Mouse (Mus musculus) splenic B cell, adult 2 months (primary cell): ENCODE results near the gene Gm16503.
"Not testable (repeated sequence)": the region's sequence is repeated elsewhere in the genome, so short reads cannot be mapped to it uniquely, and the experiment has no call there.

Experiments
- DNase-seq: peaks from one replicate; pipeline ENCODE4 v3.0.0-alpha.2; 2011; ENCODE audit warnings: low read depth, low spot score
- H3K27me3 ChIP-seq: 2 replicates; pipeline ENCODE4 v1.6.1; 2012; ENCODE audit warnings: mild to moderate bottlenecking, low read length, moderate library complexity, mixed read lengths; ENCODE audit not compliant: control insufficient read depth, poor library complexity, insufficient read depth, severe bottlenecking
- H3K36me3 ChIP-seq: 2 replicates; pipeline ENCODE4 v1.6.1; 2012; ENCODE audit warnings: mild to moderate bottlenecking, low read length, moderate library complexity, mixed read lengths; ENCODE audit not compliant: control insufficient read depth, poor library complexity, insufficient read depth, severe bottlenecking

Gene Gm16503

DNA sequence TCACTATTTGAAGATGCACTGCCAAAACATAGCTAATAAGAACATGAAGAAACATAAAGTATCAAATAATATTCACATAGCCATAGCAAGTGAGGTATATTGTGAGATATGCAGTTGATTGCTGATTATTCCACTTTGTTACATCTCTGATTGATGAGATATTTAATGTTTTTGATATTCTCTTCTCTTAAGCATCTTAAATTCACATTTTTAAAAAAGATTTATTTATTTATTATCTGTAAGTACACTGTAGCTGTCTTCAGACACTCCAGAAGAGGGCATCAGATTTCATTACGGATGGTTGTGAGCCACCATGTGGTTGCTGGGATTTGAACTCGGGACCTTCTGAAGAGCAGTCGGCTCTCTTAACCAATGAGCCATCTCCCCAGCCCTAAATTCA, at the start of gene Gm16503:
Gm16503 (plus strand) TSS at position 301 of the 400 bp plus-strand sequence.
- H3K36me3 ChIP-seq, H3K27me3 ChIP-seq, DNase-seq: not testable (repeated sequence)

DNA sequence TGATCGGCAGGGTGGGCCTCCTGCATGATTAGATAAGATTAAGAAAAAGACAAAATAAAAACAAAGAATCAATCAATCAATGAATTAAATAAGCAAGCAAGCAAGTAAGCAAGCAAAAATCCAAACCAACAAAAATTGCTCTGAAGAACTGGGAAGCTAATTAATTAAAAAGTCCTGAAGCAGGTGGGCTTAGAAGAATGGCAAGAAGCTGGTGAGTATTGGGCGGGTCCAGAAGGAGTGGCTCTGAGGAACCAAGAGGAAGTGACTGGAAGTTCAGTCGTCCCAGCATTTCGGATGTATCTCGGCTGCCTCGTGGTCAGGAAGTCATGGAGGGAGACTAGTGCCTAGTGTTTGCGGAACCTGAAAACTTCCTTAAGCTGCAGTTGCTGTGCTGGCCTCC, 47.9 kb upstream of the Gm16503 start, which contains the start of gene Zfp982:
Zfp982 (plus strand) TSS at position 301 of the 400 bp plus-strand sequence.
- not testable (repeated sequence) for H3K36me3 ChIP-seq, DNase-seq, H3K27me3 ChIP-seq

DNA sequence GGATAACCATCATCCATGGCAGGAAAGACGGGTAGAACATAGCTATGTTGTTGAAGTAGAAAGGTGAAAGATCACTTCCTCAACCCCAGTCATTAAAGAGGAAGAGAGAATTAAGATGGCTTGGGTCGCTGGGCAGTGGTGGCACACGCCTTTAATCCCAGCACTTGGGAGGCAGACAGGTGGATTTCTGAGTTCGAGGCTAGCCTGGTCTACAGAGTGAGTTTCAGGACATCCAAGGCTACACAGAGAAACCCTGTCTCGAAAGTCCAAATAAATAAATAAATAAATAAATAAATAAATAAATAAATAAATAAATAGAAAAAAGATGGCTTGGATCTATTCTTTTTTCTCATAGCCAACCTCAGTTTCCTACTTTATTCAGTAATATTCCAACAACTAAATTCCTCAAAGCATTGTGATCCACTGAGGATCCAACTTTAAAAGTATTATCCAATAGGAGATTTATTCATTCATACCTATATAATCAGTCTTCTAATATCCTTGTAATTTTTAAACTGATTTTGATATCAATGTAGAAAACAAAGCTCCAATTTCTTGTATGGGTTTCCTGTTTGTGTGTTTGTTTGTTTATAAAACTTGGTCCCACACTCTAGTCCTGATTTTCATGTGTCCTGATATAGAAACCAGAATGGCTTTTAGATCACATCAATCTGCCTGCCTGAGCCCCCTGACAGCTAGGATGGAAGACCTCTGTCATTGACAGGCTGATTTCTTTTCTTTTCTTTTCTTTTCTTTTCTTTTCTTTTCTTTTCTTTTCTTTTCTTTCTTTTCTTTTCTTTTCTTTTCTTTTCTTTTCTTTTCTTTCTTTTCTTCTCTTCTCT, 41.0 kb upstream of the Gm16503 start:
- not testable (repeated sequence) for H3K36me3 ChIP-seq, H3K27me3 ChIP-seq, DNase-seq

DNA sequence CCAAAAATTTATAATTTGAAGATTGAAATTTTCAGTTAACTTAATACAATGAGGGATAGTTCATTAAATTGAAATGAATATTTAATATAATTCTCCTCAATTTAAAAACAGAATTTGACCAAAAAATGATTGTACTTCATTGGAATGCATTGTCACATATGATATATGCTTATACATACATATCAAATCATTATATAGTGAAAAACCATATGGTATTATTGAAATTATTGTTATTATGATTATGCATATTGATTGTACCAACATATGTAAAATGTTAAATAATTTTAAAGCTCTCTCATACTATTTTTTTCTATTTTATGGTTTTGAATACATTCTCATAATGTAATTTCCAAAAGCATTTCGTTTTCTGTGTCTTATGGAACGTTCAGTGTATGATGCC, 30.8 kb upstream of the Gm16503 start:
- Histone ChIP-seq H3K27me3 (no peaks in the 10 kb centered on the region), H3K36me3 (no peaks in the 10 kb centered on the region)
- DNase-seq = no peak

DNA sequence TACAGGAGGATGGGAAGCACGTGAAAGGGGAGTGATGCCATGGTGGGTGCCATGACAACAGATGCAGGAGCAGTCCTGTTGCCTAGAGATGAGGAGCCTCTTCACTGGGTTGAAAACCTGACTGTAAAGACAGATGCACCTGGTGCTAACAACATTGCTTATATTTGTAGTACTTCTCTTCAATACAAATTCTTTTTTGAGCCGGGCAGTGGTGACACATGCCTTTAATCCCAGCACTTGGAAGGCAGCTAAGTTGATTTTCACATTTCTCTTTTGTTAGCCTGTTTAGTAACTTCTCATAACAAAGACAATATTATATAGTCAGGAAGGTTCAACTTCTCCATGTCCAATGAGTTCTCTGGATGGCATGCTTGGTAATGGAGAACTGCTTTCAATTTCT, 21.0 kb upstream of the Gm16503 start:
- Histone ChIP-seq H3K36me3 (no peaks in the 10 kb centered on the region), H3K27me3 (no peaks in the 10 kb centered on the region)
- DNase-seq = no peak

DNA sequence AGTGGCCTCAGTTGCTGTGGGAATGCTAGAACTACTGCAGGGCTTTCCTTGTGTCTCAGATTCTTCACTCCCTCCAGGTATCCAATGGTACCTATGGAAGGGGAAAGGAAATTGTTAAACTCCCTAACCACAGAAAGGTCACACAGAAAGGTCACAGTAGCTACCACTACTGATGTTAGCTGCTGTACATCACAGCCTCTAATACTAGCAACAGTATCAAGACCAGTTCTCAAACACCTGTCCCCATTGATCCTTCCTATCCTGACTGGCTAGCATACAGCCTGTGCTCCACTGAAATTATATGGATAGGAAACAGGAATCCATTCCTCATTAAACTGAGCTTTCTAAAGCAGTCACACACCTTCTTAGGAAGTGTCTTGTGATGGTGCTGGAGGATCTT, 19.9 kb upstream of the Gm16503 start:
- no peak for DNase-seq
- H3K27me3 ChIP-seq = no peaks in the 10 kb centered on the region
- no peaks in the 10 kb centered on the region for H3K36me3 ChIP-seq

DNA sequence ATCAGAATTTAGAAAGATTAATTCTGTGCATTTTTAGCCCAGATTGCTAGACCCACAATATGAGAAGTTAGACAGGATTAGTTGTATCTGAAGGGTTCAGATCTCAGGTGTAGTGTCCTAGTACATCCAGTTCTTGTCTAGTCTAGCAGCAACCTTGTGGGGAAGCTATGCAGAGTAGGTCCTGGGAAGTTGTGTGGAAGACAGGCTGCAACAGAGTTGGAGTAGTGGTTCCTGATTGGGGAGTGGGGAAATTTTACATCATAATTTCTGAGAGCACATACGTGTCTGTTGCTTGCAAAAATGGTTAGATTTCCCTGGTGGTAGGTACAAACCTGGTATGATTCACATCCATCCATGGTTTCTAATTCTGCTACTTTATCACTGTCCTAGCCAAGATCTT, 14.9 kb upstream of the Gm16503 start:
- no peak for DNase-seq
- Histone ChIP-seq H3K27me3 (no peaks in the 10 kb centered on the region), H3K36me3 (no peaks in the 10 kb centered on the region)

DNA sequence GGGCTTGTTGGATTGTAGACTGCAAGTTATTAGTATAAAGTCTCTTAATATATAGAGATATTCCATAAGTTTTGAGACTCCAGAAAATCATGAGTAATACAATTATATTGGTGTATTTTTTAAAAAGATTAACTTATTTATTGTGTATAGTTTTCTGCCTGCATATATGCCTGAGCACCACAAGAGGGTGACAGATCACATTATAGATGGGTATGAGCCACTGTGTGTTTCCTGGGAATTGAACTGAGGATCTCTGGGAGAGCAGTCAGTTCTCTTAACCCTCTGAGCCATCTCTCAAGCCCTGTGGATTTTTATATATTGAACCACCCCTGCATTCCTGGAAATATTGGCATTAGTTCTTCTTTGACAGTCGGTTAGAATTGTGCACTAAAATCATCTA, 9.7 kb upstream of the Gm16503 start:
- no peak for DNase-seq
- no peaks in the 10 kb centered on the region; the same call in 1 of the 2 replicates for H3K27me3 ChIP-seq
- H3K36me3 ChIP-seq = no peaks in the 10 kb centered on the region

DNA sequence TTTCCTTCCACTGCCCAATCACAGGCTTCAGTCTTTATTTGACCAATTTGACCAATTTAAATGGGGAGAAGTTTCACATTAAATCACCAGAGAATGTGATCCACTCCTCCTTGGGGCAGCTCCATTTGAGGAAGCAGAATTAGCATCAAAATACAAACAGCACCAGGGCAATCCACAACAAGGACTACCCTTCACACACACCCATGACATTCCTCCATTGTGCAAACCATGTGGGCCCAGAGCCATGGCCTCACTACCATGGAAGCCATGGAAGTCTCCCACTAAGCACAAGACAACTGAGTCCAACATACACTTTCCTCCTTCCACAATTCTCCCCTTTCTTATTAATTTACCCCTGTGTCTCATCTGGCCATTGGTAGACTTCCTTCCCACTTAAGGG, 4.1 kb upstream of the Gm16503 start:
- not testable (repeated sequence) for H3K27me3 ChIP-seq, DNase-seq, H3K36me3 ChIP-seq

DNA sequence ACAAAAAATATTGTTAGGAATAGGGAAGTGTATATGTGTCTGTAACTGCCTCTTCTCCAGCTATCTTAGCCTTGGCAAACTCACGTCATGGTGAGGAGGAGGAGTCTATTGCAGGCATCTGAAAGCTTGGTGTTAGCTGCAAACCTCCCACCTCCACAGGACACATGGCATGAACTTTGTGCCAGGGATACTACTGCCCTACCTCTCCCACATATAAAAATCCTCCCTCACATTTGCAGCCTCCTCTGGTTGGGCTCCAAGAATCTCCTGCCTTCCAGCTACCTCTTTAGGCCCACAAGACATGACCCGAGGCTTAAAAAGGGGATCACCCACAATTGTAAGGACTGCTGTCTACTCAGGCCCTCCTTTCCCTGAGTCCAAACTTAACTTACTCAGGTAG, 2.3 kb upstream of the Gm16503 start:
- Histone ChIP-seq H3K27me3 (no peaks in the 10 kb centered on the region), H3K36me3 (no peaks in the 10 kb centered on the region)
- DNase-seq = no peak

DNA sequence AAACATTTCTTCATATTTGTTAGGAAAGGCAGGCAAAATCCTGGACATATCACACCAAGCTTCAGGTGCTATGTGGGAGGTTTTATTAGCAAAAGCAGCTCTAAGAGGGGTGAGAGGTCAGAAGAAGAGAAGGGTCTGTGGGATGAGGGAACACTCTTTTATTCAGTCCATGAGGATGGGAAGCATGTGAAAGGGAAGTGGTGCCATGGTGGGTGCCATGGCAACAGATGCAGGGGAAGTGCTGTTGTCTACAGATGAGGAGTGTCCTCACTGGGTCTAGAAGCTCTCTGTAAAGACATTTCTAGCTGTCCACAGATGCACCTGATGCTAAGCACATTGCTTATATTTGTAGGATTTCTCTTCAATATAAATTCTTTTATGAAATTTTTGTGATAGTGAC, 1.1 kb downstream of the Gm16503 start:
- Histone ChIP-seq H3K36me3 (no peaks in the 10 kb centered on the region), H3K27me3 (no peaks in the 10 kb centered on the region)
- DNase-seq = no peak

DNA sequence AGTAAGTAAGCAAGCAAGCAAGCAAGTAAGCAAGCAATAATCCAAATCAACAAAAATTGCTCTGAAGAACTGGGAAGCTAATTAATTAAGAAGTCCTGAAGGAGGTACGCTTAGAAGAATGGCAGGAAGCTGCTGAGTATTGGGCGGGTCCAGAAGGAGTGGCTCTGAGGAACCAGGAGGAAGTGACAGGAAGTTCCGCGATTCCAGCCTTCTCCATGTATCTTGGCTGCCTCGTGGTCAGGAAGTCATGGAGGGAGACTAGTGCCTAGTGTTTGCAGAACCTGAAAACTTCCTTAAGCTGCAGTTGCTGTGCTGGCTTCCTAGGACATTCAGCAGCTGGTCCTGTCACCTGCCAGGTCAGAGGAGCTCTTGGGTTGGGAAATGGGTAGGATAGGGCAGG, 13.1 kb downstream of the Gm16503 start, which contains the start of gene Zfp985:
Zfp985 (plus strand) TSS at position 207 of the 400 bp plus-strand sequence.
- DNase-seq, H3K36me3 ChIP-seq, H3K27me3 ChIP-seq: not testable (repeated sequence)

DNA sequence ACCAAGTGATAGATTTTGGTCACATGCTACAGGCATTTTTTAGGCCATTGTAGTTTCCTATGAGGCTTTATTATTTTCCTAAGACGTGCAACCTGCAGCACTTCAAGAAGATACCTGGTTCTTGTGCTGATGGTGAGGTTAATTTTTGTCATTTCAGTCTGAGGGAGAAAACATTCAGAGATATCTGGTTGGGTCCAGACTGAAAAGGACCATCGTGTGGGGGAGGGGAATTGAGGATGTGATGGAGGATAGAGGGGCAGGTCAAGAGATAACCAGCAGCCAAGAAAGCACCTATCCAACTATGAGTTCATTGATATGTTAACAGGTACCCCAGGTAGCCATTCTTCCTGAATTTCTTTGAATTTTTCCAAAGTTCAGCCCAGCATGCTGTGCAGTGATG, 14.3 kb downstream of the Gm16503 start:
- not testable (repeated sequence) for DNase-seq, H3K27me3 ChIP-seq, H3K36me3 ChIP-seq

DNA sequence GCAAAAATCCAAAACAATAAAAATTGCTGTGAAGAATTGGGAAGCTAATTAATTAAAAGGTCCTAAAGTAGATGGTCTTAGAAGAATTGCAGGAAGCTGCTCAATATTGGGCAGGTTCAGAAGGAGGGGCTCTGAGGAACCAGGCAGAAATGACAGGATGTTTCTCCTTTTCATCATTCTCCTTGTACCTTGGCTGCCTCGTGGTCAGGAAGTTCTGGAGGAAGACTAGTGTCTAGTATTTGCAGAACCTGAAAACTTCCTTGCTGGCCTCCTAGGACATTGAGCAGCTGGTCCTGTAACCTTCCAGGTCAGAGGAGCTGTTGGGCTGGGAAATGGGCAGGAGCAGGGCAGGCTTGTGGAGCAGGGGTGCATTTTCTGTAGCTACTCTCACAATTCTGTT, 16.9 kb downstream of the Gm16503 start:
- not testable (repeated sequence) for H3K36me3 ChIP-seq, DNase-seq, H3K27me3 ChIP-seq

DNA sequence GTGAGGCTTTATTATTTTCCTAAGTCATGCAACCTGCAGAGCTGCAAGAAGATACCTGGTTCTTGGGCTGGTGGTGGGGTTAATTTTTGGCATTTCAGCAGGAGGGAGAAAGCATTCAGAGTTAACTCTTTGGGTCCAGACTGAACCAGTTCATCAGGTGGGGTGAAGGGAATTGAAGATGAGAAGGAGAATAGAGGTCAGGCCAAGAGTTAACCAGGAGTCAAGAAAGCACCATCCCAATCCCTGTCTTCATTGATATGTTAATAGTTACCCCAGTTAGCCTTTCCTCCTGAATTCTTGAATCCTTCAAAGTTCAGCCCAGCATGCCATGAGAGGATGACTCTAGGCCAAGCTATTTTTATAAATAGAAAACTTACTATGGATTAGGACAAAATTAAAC, 18.0 kb downstream of the Gm16503 start:
- DNase-seq, H3K36me3 ChIP-seq, H3K27me3 ChIP-seq: not testable (repeated sequence)

DNA sequence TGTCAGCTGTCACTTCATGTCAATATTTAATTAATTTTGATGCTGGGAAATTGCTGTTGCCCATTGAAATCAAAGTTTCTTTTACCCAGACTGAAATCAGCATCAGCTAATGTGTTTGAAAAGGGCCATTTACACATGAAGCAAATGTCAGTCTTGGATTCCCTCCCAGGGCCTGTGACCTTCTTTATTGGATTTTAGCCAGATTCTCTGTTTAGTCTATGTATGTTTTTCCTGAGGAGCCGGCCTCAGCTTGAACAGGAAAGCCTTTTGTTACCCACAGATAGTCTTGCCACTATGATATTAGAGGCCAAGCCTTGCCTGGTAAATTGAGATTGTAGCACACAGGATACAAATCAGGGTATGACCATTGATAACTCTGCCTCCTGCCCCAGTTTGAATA, 19.1 kb downstream of the Gm16503 start:
- not testable (repeated sequence) for DNase-seq, H3K27me3 ChIP-seq, H3K36me3 ChIP-seq
